Mouse (Mus musculus) midbrain, embryonic 11.5 days (tissue): ENCODE data around the gene Hip1r. TPM values are rescaled to one million over a fixed set of nuclear protein-coding genes. Genes with fewer than 3 reads are reported as not detected.

Experiments
- ATAC-seq: fragments of 200-750 bp; cut with Nextera tagmentation; 2 replicates; pipeline ENCODE4 v1.8.0; 2017; ENCODE audit warnings: moderate TSS enrichment, moderate library complexity; ENCODE audit not compliant: low FRiP score
- DNase-seq: peaks from one replicate; pipeline ENCODE4 v3.0.0; 2015; ENCODE audit warnings: low spot score; ENCODE audit errors: missing footprints
- H3K27ac ChIP-seq: fragments of 300-500 bp; sonication (generic); 2 replicates; pipeline ENCODE4 v1.5.1; 2014; ENCODE audit warnings: low read depth, low read length
- H3K27me3 ChIP-seq: fragments of 300-500 bp; sonication (generic); 2 replicates; pipeline ENCODE4 v1.6.1; 2014; ENCODE audit warnings: mild to moderate bottlenecking, low read length, moderate library complexity, mixed read lengths; ENCODE audit not compliant: control insufficient read depth, insufficient read depth
- H3K36me3 ChIP-seq: fragments of 300-500 bp; sonication (generic); 2 replicates; pipeline ENCODE4 v1.6.1; 2014; ENCODE audit warnings: mild to moderate bottlenecking, low read length, moderate library complexity, mixed read lengths; ENCODE audit not compliant: control insufficient read depth, insufficient read depth
- H3K4me1 ChIP-seq: fragments of 300-500 bp; sonication (generic); 2 replicates; pipeline ENCODE4 v1.6.1; 2014; ENCODE audit warnings: low read length; ENCODE audit not compliant: control insufficient read depth, insufficient read depth
- H3K4me2 ChIP-seq: fragments of 300-500 bp; sonication (generic); 2 replicates; pipeline ENCODE4 v1.6.1; 2014; ENCODE audit warnings: mild to moderate bottlenecking, moderate library complexity
- H3K4me3 ChIP-seq: fragments of 300-500 bp; sonication (generic); 2 replicates; pipeline ENCODE4 v1.5.1; 2014; ENCODE audit warnings: low read depth, low read length
- H3K9ac ChIP-seq: fragments of 300-500 bp; sonication (generic); 2 replicates; pipeline ENCODE4 v1.6.1; 2014; ENCODE audit warnings: low read length
- H3K9me3 ChIP-seq: fragments of 300-500 bp; sonication (generic); 2 replicates; pipeline ENCODE4 v1.6.1; 2016; ENCODE audit warnings: low read length; ENCODE audit not compliant: control insufficient read depth
- WGBS: fragments of 180-500 bp; shearing (Covaris S2); extraction: QIAGEN DNeasy Blood & Tissue Kit; methylation state at CpG from one replicate; pipeline ENCODE4 v1.1.7; 2014; 5-methylcytosine and 5-hydroxymethylcytosine counted together
- polyA plus RNA-seq: library from polyadenylated mRNA; unstranded; fragments of >200 nt; fragmentation: Nextera tagmentation; extraction: Ambion mirVana; gene quantifications from 2 replicates; pipeline ENCODE4 v1.2.1, GENCODE M21; 2014

The Hip1r gene
- polyA plus RNA-seq, 1 experiment from 2014 or later: 5.2 TPM

- H3K27ac ChIP-seq: no peak overlapping the region
- no peak overlapping the region for H3K4me3 ChIP-seq
- H3K9ac ChIP-seq: no peak overlapping the region
- peaks cover 6% of the 10 kb centered on the region; the same call in 1 of the 2 replicates for H3K36me3 ChIP-seq
- no peak for ATAC-seq
- H3K27me3 ChIP-seq: no peaks in the 10 kb centered on the region
- peaks cover 66% of the 10 kb centered on the region for H3K4me1 ChIP-seq
- no peak for DNase-seq
- 22% methylated on average over 11 of the region's 11 CpGs for WGBS
- no peaks in the 10 kb centered on the region for H3K9me3 ChIP-seq
- H3K4me2 ChIP-seq: no peak overlapping the region
Observed at GRCm38 (mm10) chr5:124014791-124015251, 41.4 kb downstream of the Hip1r start.

GRCm38 (mm10) chr5:124015727-124016126 is 42.3 kb downstream of the Hip1r start:
- Histone ChIP-seq H3K4me2 (no peak overlapping the region), H3K27ac (no peak overlapping the region), H3K36me3 (no peaks in the 10 kb centered on the region), H3K9ac (no peak overlapping the region), H3K4me1 (peaks cover 59% of the 10 kb centered on the region), H3K9me3 (no peaks in the 10 kb centered on the region), H3K27me3 (no peaks in the 10 kb centered on the region), H3K4me3 (no peak overlapping the region)
- ATAC-seq (no peak), DNase-seq (no peak)
- WGBS: 84% methylated on average over 2 of the region's 2 CpGs

DNA sequence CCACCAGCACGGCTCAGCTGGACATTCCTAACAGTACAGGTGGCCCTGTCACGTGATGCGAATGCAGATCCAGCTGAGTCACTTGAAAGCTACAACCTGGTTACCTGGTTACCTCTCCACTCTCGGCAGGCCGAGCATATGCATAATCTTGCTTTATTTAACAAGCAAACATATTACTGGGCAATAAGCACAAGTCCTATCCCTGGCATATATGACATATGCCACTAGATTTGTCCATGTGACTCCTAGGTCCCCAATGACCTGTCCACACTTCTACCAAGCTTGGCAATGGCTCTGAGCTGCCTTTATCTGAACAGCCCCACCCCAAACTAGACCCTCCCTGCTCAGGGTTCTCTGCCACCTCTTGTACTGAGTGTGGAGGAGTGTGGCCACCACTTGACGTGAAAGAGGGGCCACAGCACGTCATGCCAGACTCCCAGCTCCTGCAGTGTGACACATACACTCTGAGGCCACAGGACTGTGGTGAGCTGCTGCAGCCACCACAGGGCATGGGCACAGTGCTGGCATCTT is 42.9 kb downstream of the Hip1r start:
- Histone ChIP-seq H3K27me3 (no peaks in the 10 kb centered on the region), H3K27ac (no peak overlapping the region), H3K36me3 (no peaks in the 10 kb centered on the region), H3K4me1 (peaks cover 53% of the 10 kb centered on the region), H3K4me3 (no peak overlapping the region), H3K4me2 (no peak overlapping the region), H3K9ac (no peak overlapping the region), H3K9me3 (no peaks in the 10 kb centered on the region)
- 87% methylated on average over 7 of the region's 7 CpGs for WGBS
- DNase-seq (no peak), ATAC-seq (no peak)

DNA sequence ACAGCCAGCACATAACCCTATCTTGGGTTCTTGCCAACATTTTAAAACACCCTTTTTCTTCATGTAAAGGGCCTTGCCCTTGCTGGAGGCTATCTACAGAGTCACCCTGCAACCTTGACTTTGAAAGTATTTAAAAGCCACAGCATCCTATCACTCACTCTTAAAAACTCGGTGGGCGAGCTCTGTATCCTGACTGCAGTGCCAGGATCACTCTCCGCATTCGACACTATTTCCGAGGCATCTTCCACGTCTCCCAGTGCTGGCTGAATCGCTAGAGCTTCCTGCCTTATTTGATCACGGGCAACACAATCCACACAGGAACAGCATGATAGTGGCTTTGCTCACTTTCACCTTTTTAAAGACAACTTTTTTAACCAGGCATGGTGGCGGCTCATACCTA is 44.5 kb downstream of the Hip1r start:
- peaks cover 45% of the 10 kb centered on the region for H3K4me1 ChIP-seq
- H3K9ac ChIP-seq: no peak overlapping the region
- no peak overlapping the region for H3K4me3 ChIP-seq
- ATAC-seq (no peak), DNase-seq (no peak)
- no peak overlapping the region for H3K27ac ChIP-seq
- 86% methylated on average over 9 of the region's 9 CpGs for WGBS
- no peak overlapping the region for H3K4me2 ChIP-seq
- H3K9me3 ChIP-seq: no peaks in the 10 kb centered on the region
- H3K27me3 ChIP-seq: no peaks in the 10 kb centered on the region
- no peaks in the 10 kb centered on the region; the same call in 1 of the 2 replicates for H3K36me3 ChIP-seq

DNA sequence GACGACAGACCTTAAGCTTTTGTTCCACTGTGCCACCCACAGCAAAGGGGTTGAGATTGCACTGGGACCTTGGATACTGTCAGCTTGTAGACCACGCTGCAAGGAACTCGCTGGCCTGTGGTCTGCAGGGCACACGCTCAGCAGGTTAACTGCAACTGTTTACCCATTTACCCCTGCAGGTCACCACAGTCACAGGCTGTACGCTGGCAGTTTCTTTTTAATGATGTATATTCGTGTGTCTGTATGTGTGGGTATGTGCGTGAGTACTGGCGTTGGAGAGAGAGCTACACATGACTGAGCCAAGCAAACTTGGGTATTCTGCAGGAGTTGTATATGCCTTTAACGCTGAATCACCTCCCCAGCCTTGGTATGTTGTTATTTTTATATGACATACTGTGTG is 45.2 kb downstream of the Hip1r start:
- H3K4me2 ChIP-seq: no peak overlapping the region
- H3K4me1 ChIP-seq: peaks cover 45% of the 10 kb centered on the region
- 87% methylated on average over 9 of the region's 9 CpGs for WGBS
- H3K4me3 ChIP-seq: no peak overlapping the region
- no peak for DNase-seq
- no peak for ATAC-seq
- no peaks in the 10 kb centered on the region for H3K9me3 ChIP-seq
- no peak overlapping the region for H3K9ac ChIP-seq
- no peaks in the 10 kb centered on the region; the same call in 1 of the 2 replicates for H3K36me3 ChIP-seq
- H3K27me3 ChIP-seq: no peaks in the 10 kb centered on the region
- H3K27ac ChIP-seq: no peak overlapping the region

- no peak overlapping the region for H3K4me2 ChIP-seq
- ATAC-seq (no peak), DNase-seq (no peak)
- H3K4me1 ChIP-seq: peaks cover 42% of the 10 kb centered on the region
- WGBS: 78% methylated on average over 12 of the region's 12 CpGs
- no peak overlapping the region for H3K27ac ChIP-seq
- no peaks in the 10 kb centered on the region for H3K9me3 ChIP-seq
- no peak overlapping the region for H3K9ac ChIP-seq
- H3K27me3 ChIP-seq: no peaks in the 10 kb centered on the region
- no peak overlapping the region for H3K4me3 ChIP-seq
- H3K36me3 ChIP-seq: no peaks in the 10 kb centered on the region; the same call in 1 of the 2 replicates
Observed at GRCm38 (mm10) chr5:124019348-124020216, 46.2 kb downstream of the Hip1r start.

DNA sequence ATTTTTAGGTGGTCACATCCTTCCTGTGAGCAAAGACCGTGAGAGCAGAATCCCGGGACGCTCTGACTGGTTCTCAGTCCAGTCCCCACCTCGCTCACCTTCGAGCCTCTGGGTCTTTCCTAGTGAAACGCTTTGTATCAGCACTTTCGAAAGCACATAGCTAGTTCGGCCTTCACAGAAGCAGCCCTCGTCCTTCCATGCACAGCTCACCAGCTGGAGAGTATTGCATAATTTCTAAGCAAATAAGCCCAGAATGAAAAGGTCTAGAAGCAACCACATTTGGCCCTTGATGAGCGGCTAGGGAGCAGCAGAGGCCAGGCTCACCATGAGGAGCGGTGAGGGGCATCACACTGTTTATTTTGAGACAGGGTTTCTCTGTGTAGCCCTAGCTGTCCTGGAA is 47.7 kb downstream of the Hip1r start:
- no peaks in the 10 kb centered on the region for H3K27me3 ChIP-seq
- no peak overlapping the region for H3K4me3 ChIP-seq
- H3K9me3 ChIP-seq: no peaks in the 10 kb centered on the region
- no peak for DNase-seq
- no peak overlapping the region for H3K4me2 ChIP-seq
- no peak for ATAC-seq
- peaks cover 49% of the 10 kb centered on the region for H3K4me1 ChIP-seq
- WGBS: 93% methylated on average over 11 of the region's 11 CpGs
- H3K27ac ChIP-seq: no peak overlapping the region
- H3K9ac ChIP-seq: no peak overlapping the region
- H3K36me3 ChIP-seq: peaks cover 3% of the 10 kb centered on the region; the same call in 1 of the 2 replicates

- H3K4me1 ChIP-seq: peaks cover 55% of the 10 kb centered on the region
Observed at GRCm38 (mm10) chr5:124021701-124022100, 48.3 kb downstream of the Hip1r start.

DNA sequence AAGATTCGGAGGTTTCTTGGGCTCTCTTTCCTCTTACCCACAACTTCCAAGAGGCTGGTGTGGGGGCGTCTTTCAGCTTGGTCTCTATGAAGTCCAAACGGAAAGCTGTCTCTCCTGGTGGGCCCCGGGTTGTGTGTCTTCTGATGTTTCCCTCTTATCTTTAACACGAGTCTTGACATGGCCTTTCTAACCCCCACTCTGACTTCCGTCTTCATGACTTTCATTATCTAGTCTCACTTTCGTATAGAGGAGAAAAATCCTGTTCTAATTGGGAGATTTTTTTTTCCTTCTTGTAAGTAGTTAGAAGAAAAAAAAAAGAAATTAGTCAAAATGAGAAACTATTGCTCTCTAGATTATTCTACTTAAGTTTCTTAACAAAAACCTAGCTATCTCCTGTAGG is 48.9 kb downstream of the Hip1r start:
- no peak overlapping the region for H3K4me2 ChIP-seq
- H3K4me1 ChIP-seq: peaks cover 53% of the 10 kb centered on the region
- no peak for ATAC-seq
- H3K4me3 ChIP-seq: no peak overlapping the region
- H3K27ac ChIP-seq: no peak overlapping the region
- no peaks in the 10 kb centered on the region for H3K9me3 ChIP-seq
- no peaks in the 10 kb centered on the region for H3K27me3 ChIP-seq
- DNase-seq: no peak
- H3K9ac ChIP-seq: no peak overlapping the region
- WGBS: 86% methylated on average over 7 of the region's 7 CpGs
- peaks cover 3% of the 10 kb centered on the region; the same call in 1 of the 2 replicates for H3K36me3 ChIP-seq

More at GRCm38 (mm10) chr5:124021701-124022100, 48.3 kb downstream of the Hip1r start:
- Histone ChIP-seq H3K4me2 (no peak overlapping the region), H3K36me3 (peaks cover 3% of the 10 kb centered on the region; the same call in 1 of the 2 replicates), H3K27me3 (no peaks in the 10 kb centered on the region), H3K9me3 (no peaks in the 10 kb centered on the region), H3K9ac (no peak overlapping the region), H3K4me3 (no peak overlapping the region), H3K27ac (no peak overlapping the region)
- DNase-seq: no peak
- ATAC-seq: no peak
- WGBS: 70% methylated on average over 11 of the region's 11 CpGs
